Mouse (Mus musculus) limb, embryonic 11.5 days (tissue): ENCODE results near the gene Elavl1. TPM values are rescaled to one million over a fixed set of nuclear protein-coding genes. Genes with fewer than 3 reads are reported as not detected.

Experiments
- ATAC-seq: fragments of 200-750 bp; cut with Nextera tagmentation; 2 replicates; pipeline ENCODE4 v1.8.0; 2017; ENCODE audit warnings: low read depth; ENCODE audit not compliant: insufficient number of reproducible peaks, low FRiP score, low TSS enrichment
- DNase-seq: peaks from one replicate; pipeline ENCODE4 v3.0.0-alpha.2; 2015; ENCODE audit warnings: low spot score
- H3K27ac ChIP-seq: fragments of 300-500 bp; sonication (generic); replicated peaks from 2 replicates; pipeline ENCODE4 v1.5.1; 2014; ENCODE audit warnings: low read depth, mild to moderate bottlenecking, low read length
- H3K27me3 ChIP-seq: fragments of 300-500 bp; sonication (generic); 2 replicates; pipeline ENCODE4 v1.6.1; 2014; ENCODE audit warnings: mild to moderate bottlenecking, low read length, mixed read lengths; ENCODE audit not compliant: control insufficient read depth, insufficient read depth
- H3K36me3 ChIP-seq: fragments of 300-500 bp; sonication (generic); 2 replicates; pipeline ENCODE4 v1.6.1; 2014; ENCODE audit warnings: mild to moderate bottlenecking, low read length, moderate library complexity, mixed read lengths; ENCODE audit not compliant: control insufficient read depth, insufficient read depth
- H3K4me1 ChIP-seq: fragments of 300-500 bp; sonication (generic); 2 replicates; pipeline ENCODE4 v1.6.1; 2014; ENCODE audit warnings: low read length, mixed read lengths; ENCODE audit not compliant: control insufficient read depth, insufficient read depth
- H3K4me2 ChIP-seq: fragments of 300-500 bp; sonication (generic); 2 replicates; pipeline ENCODE4 v1.6.1; 2014; ENCODE audit warnings: low read depth, mild to moderate bottlenecking, moderate library complexity; ENCODE audit not compliant: severe bottlenecking
- H3K4me3 ChIP-seq: fragments of 300-500 bp; sonication (generic); 2 replicates; pipeline ENCODE4 v1.5.1; 2014; ENCODE audit warnings: low read depth, low read length
- H3K9ac ChIP-seq: fragments of 300-500 bp; sonication (generic); 2 replicates; pipeline ENCODE4 v1.6.1; 2014; ENCODE audit warnings: mild to moderate bottlenecking, low read length
- H3K9me3 ChIP-seq: fragments of 300-500 bp; sonication (generic); 2 replicates; pipeline ENCODE4 v1.6.1; 2016; ENCODE audit warnings: low read length; ENCODE audit not compliant: control insufficient read depth
- WGBS: fragments of 180-500 bp; shearing (Covaris S2); extraction: QIAGEN DNeasy Blood & Tissue Kit; methylation state at CpG from one replicate; pipeline ENCODE4 v1.1.7; 2014; 5-methylcytosine and 5-hydroxymethylcytosine counted together
- polyA plus RNA-seq: library from polyadenylated mRNA; unstranded; fragments of >200 nt; fragmentation: Nextera tagmentation; extraction: Ambion mirVana; gene quantifications from 2 replicates; pipeline ENCODE4 v1.2.1, GENCODE M21; 2014

The Elavl1 gene
- polyA plus RNA-seq, 1 experiment from 2014 or later = 403 TPM

- ATAC-seq = no peak
- WGBS = 94% methylated on average over 4 of the region's 4 CpGs
- H3K27ac ChIP-seq = no peak overlapping the region
Observed at GRCm38 (mm10) chr8:4297822-4298221, 27.4 kb downstream of the Elavl1 start.

GRCm38 (mm10) chr8:4292738-4293137 is 32.5 kb downstream of the Elavl1 start:
- Histone ChIP-seq H3K9ac (no peak overlapping the region), H3K4me3 (no peak overlapping the region), H3K36me3 (peaks cover 18% of the 10 kb centered on the region), H3K4me2 (no peak overlapping the region), H3K27ac (no peak overlapping the region), H3K27me3 (no peaks in the 10 kb centered on the region), H3K9me3 (no peaks in the 10 kb centered on the region), H3K4me1 (no peaks in the 10 kb centered on the region)
- 88% methylated on average over 5 of the region's 5 CpGs for WGBS
- no peak for ATAC-seq
- no peak for DNase-seq

More at GRCm38 (mm10) chr8:4297822-4298221, 27.4 kb downstream of the Elavl1 start:
- Histone ChIP-seq H3K27me3 (no peaks in the 10 kb centered on the region), H3K9ac (no peak overlapping the region), H3K4me1 (no peaks in the 10 kb centered on the region), H3K4me2 (no peak overlapping the region), H3K4me3 (no peak overlapping the region), H3K36me3 (peaks cover 29% of the 10 kb centered on the region; the same call in 1 of the 2 replicates), H3K9me3 (no peaks in the 10 kb centered on the region)
- DNase-seq = no peak

GRCm38 (mm10) chr8:4276111-4276465 is 49.1 kb downstream of the Elavl1 start:
- Histone ChIP-seq H3K4me3 (peak overlapping the region; percentile 63), H3K27me3 (no peaks in the 10 kb centered on the region), H3K4me1 (peaks cover 6% of the 10 kb centered on the region; the same call in 1 of the 2 replicates), H3K27ac (no peak overlapping the region), H3K36me3 (peaks cover 6% of the 10 kb centered on the region), H3K9ac (peak overlapping the region; percentile 79), H3K9me3 (no peaks in the 10 kb centered on the region), H3K4me2 (peak overlapping the region; percentile 56)
- no peak for ATAC-seq
- no peak for DNase-seq
- WGBS = 27% methylated on average over 9 of the region's 9 CpGs

- peak; percentile 96 for ATAC-seq
- no peaks in the 10 kb centered on the region for H3K9me3 ChIP-seq
- peaks cover 6% of the 10 kb centered on the region for H3K36me3 ChIP-seq
- no peak within 1 kb of the TSS for H3K27ac ChIP-seq
- no peaks in the 10 kb centered on the region for H3K27me3 ChIP-seq
- under 1% methylated on average over 39 of the region's 39 CpGs for WGBS
- peak within 1 kb of the TSS; percentile 56 for H3K4me2 ChIP-seq
- peaks cover 6% of the 10 kb centered on the region; the same call in 1 of the 2 replicates for H3K4me1 ChIP-seq
- DNase-seq = peak; percentile 97
- peak within 1 kb of the TSS; percentile 63 for H3K4me3 ChIP-seq
- peak within 1 kb of the TSS; percentile 79 for H3K9ac ChIP-seq
Observed at GRCm38 (mm10) chr8:4275275-4276110, 49.7 kb downstream of the Elavl1 start, which contains the start of gene Timm44. Timm44 (minus strand) TSS chr8:4275913.

GRCm38 (mm10) chr8:4269609-4270008 is 55.6 kb downstream of the Elavl1 start:
- Histone ChIP-seq H3K9ac (no peak overlapping the region), H3K4me3 (no peak overlapping the region), H3K27me3 (no peaks in the 10 kb centered on the region), H3K9me3 (no peaks in the 10 kb centered on the region), H3K27ac (no peak overlapping the region), H3K4me2 (no peak overlapping the region), H3K36me3 (peaks cover 39% of the 10 kb centered on the region), H3K4me1 (peaks cover 1% of the 10 kb centered on the region; the same call in 1 of the 2 replicates)
- 97% methylated on average over 6 of the region's 6 CpGs for WGBS
- DNase-seq (no peak), ATAC-seq (no peak)

GRCm38 (mm10) chr8:4267627-4268026 is 57.6 kb downstream of the Elavl1 start:
- Histone ChIP-seq H3K27ac (no peak overlapping the region), H3K4me1 (no peaks in the 10 kb centered on the region), H3K27me3 (no peaks in the 10 kb centered on the region), H3K9me3 (no peaks in the 10 kb centered on the region), H3K4me2 (no peak overlapping the region), H3K36me3 (peaks cover 36% of the 10 kb centered on the region), H3K9ac (no peak overlapping the region), H3K4me3 (no peak overlapping the region)
- 80% methylated on average over 15 of the region's 15 CpGs for WGBS
- ATAC-seq (peak; percentile 73), DNase-seq (no peak)

- Histone ChIP-seq H3K9me3 (no peaks in the 10 kb centered on the region), H3K27me3 (no peaks in the 10 kb centered on the region), H3K4me1 (no peaks in the 10 kb centered on the region), H3K4me2 (no peak overlapping the region), H3K36me3 (peaks cover 38% of the 10 kb centered on the region), H3K4me3 (no peak overlapping the region), H3K27ac (no peak overlapping the region), H3K9ac (no peak overlapping the region)
- DNase-seq = no peak
- WGBS = 93% methylated on average over 15 of the region's 15 CpGs
- no peak for ATAC-seq
Observed at GRCm38 (mm10) chr8:4265160-4265914, 59.9 kb downstream of the Elavl1 start.

GRCm38 (mm10) chr8:4263105-4263791 is 62.0 kb downstream of the Elavl1 start:
- no peaks in the 10 kb centered on the region for H3K27me3 ChIP-seq
- 0 out of 2 replicates have a peak, but pooled peaks cover 4% of the 10 kb centered on the region for H3K4me1 ChIP-seq
- H3K9ac ChIP-seq = no peak overlapping the region
- no peak for ATAC-seq
- 90% methylated on average over 8 of the region's 8 CpGs for WGBS
- H3K27ac ChIP-seq = no peak overlapping the region
- no peak overlapping the region for H3K4me3 ChIP-seq
- no peak overlapping the region for H3K4me2 ChIP-seq
- no peak for DNase-seq
- peaks cover 30% of the 10 kb centered on the region for H3K36me3 ChIP-seq
- no peaks in the 10 kb centered on the region for H3K9me3 ChIP-seq
